Mouse (Mus musculus): ENCODE data around the gene Lims1.

GRCm38 (mm10) chr10:58393026-58394014 lies 70.1 kb downstream of the Lims1 start:
- no peak for TF ChIP-seq MYOG (IDR thresholded peaks at IDR 0.05; ENCODE audit: control insufficient read depth, extremely low read depth, insufficient read length)
- no peak for TF ChIP-seq CTCF (IDR thresholded peaks at IDR 0.05; ENCODE audit: control insufficient read depth, insufficient read depth, insufficient read length)
